Comparison of ENCODE assay signal across 8 mouse cellular contexts in the genomic region with DNA sequence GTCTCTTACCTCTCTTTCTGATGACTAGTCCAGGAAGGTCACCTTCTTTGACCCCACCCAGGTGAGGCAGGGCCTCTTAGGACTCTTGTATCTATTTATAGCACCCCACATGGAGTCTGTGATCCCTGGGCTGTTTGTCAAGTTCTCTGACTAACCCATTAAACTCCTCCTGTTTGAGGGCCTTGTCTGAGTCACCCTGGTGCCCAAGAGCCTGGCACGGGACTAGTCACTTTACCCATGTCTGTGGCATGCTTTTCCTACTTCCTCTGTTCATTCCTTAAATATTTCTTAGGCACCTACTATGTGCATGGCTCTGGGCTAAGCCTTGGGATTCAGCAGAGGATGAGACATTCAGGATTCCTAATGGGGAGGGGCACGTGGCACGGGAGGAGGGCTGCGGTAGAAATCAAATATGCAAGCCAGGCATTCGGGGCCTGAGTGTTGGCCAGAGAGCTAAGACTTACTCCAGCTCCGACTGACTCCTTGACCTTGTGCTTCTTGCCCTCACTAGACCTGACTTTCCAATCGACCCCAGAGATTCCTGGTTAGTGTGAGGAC. TPM values are rescaled to one million over a fixed set of nuclear protein-coding genes. Genes with fewer than 3 reads are reported as not detected.
A peak's percentile ranks its signal among the peaks of the same experiment; 100 is the strongest.
DNase-seq lines count a peak whose midpoint lies in the region; ATAC-seq and TF ChIP-seq lines count a peak whose summit lies in the region.

No protein-coding gene starts in this region.

- ATAC-seq in kidney, embryonic 15.5 days (replicated peaks; ENCODE audit: low FRiP score) = no peak
- no peak for ATAC-seq in heart, postnatal 0 days (ENCODE audit: insufficient read depth, low read depth)
- ATAC-seq in inflammation-experienced regulatory T-cells, adult 6 months = no peak

- no peak for DNase-seq in kidney, postnatal 25 days
- DNase-seq in adrenal gland, postnatal 25 days = peak; percentile 21
- peak; percentile 34 for DNase-seq in heart, postnatal 0 days (ENCODE audit: low spot score)
- peak; percentile 65 for DNase-seq in lung, postnatal 25 days (ENCODE audit: low spot score)
- DNase-seq in cerebellum, adult 9-11 months = no peak
- DNase-seq in left cerebral cortex, adult 8-10 months (ENCODE audit: low spot score in 2 of 2) = no peak

- peak overlapping the region; percentile 69 for H3K4me2 ChIP-seq in kidney, embryonic 15.5 days
- H3K4me2 ChIP-seq in heart, postnatal 0 days (ENCODE audit: low read depth, low read length) = peak overlapping the region; percentile 87

- H3K9ac ChIP-seq in kidney, embryonic 15.5 days = peak overlapping the region; percentile 93
- peak overlapping the region; percentile 27; the same call in 1 of the 2 replicates for H3K9ac ChIP-seq in heart, postnatal 0 days (replicated peaks; ENCODE audit: low read depth, low read length)

- H3K9me3 ChIP-seq in kidney, embryonic 15.5 days (replicated peaks) = no peaks in the 10 kb centered on the region
- H3K9me3 ChIP-seq in heart, postnatal 0 days (replicated peaks; ENCODE audit: control insufficient read depth, low read length) = no peaks in the 10 kb centered on the region

- WGBS in kidney, embryonic 15.5 days = 28% methylated on average over 7 of the region's 7 CpGs
- 7% methylated on average over 7 of the region's 7 CpGs for WGBS in heart, postnatal 0 days

- 0 out of 2 replicates have a peak overlapping the region, but pooled peaks have one; percentile 14 for H3K27ac ChIP-seq in kidney, embryonic 15.5 days
- H3K27ac ChIP-seq in heart, postnatal 0 days (ENCODE audit: low read depth) = peak overlapping the region; percentile 56

- H3K27me3 ChIP-seq in kidney, embryonic 15.5 days = no peaks in the 10 kb centered on the region
- H3K27me3 ChIP-seq in heart, postnatal 0 days (ENCODE audit: control insufficient read depth, insufficient read depth, low read length) = no peaks in the 10 kb centered on the region

- peaks cover 59% of the 10 kb centered on the region for H3K4me1 ChIP-seq in kidney, embryonic 15.5 days
- peaks cover 30% of the 10 kb centered on the region for H3K4me1 ChIP-seq in heart, postnatal 0 days (ENCODE audit: control insufficient read depth, insufficient read depth)

- TF ChIP-seq CTCF in heart, postnatal 0 days (IDR thresholded peaks at IDR 0.05; ENCODE audit: low read depth) = no peak

- no peaks in the 10 kb centered on the region; the same call in 1 of the 2 replicates for H3K36me3 ChIP-seq in kidney, embryonic 15.5 days
- no peaks in the 10 kb centered on the region for H3K36me3 ChIP-seq in heart, postnatal 0 days (replicated peaks; ENCODE audit: control insufficient read depth, insufficient read depth, low read length)

- H3K4me3 ChIP-seq in kidney, embryonic 15.5 days (replicated peaks) = peak overlapping the region; percentile 95
- peak overlapping the region; percentile 80 for H3K4me3 ChIP-seq in heart, postnatal 0 days (ENCODE audit: low read depth, low read length)

- TF ChIP-seq EP300 in heart, postnatal 0 days (IDR thresholded peaks at IDR 0.05; ENCODE audit: low read depth) = no peak

RNA-seq across cellular contexts. Expression of a gene that starts 1.0 kb away (rescaled TPM):
- 117 and 127 TPM in 2 replicates for polyA plus RNA-seq in kidney, embryonic 15.5 days (2015; fragmentation: Nextera tagmentation; extraction: Ambion mirVana)
- 128 and 161 TPM in 2 replicates for total RNA-seq in adrenal gland, postnatal 25 days (2021)
- total RNA-seq in heart, postnatal 0 days (2014; rRNA removed; ENCODE audit: low replicate concordance) = 32.6 and 35.7 TPM in 2 replicates
- polyA plus RNA-seq in heart, postnatal 0 days (2015; fragmentation: Nextera tagmentation; extraction: Ambion mirVana) = 48.3 and 48.6 TPM in 2 replicates
- polyA plus RNA-seq in inflammation-experienced regulatory T-cells, adult 6 months (2017; shearing (Covaris generic)) = 100 to 1,000 TPM in 1 of 3 experiments, 10 to 100 TPM in 2; 46.2 to 121 (median 54.2) TPM
- 10 to 100 TPM; 12.0 to 18.7 (median 16.3) TPM for total RNA-seq in left cerebral cortex, adult 8-10 months (2022)

RNA-seq across cellular contexts. Expression of a gene that starts 16.3 kb away (rescaled TPM):
- 21.8 and 24.2 TPM in 2 replicates for polyA plus RNA-seq in kidney, embryonic 15.5 days (2015; fragmentation: Nextera tagmentation; extraction: Ambion mirVana)
- 21.5 and 27.5 TPM in 2 replicates for total RNA-seq in adrenal gland, postnatal 25 days (2021)
- total RNA-seq in heart, postnatal 0 days (2014; rRNA removed; ENCODE audit: low replicate concordance) = 25.2 and 32.1 TPM in 2 replicates
- polyA plus RNA-seq in heart, postnatal 0 days (2015; fragmentation: Nextera tagmentation; extraction: Ambion mirVana) = 11.2 and 13.1 TPM in 2 replicates
- 1 to 10 TPM; 5.4 to 6.7 (median 6.4) TPM for polyA plus RNA-seq in inflammation-experienced regulatory T-cells, adult 6 months (2017; shearing (Covaris generic))
- 10 to 100 TPM in 3 of 4 experiments, 1 to 10 TPM in 1; 9.6 to 13.4 (median 11.9) TPM for total RNA-seq in left cerebral cortex, adult 8-10 months (2022)

RNA-seq across cellular contexts. Expression of a gene that starts 51.7 kb away (rescaled TPM):
- 65.4 and 67.7 TPM in 2 replicates for polyA plus RNA-seq in kidney, embryonic 15.5 days (2015; fragmentation: Nextera tagmentation; extraction: Ambion mirVana)
- 40.4 and 41.5 TPM in 2 replicates for total RNA-seq in adrenal gland, postnatal 25 days (2021)
- total RNA-seq in heart, postnatal 0 days (2014; rRNA removed; ENCODE audit: low replicate concordance) = 45.2 and 54.8 TPM in 2 replicates
- 56.2 and 58.6 TPM in 2 replicates for polyA plus RNA-seq in heart, postnatal 0 days (2015; fragmentation: Nextera tagmentation; extraction: Ambion mirVana)
- polyA plus RNA-seq in inflammation-experienced regulatory T-cells, adult 6 months (2017; shearing (Covaris generic)) = 10 to 100 TPM; 22.8 to 30.3 (median 28.2) TPM
- 10 to 100 TPM; 26.7 to 33.3 (median 30.3) TPM for total RNA-seq in left cerebral cortex, adult 8-10 months (2022)

Comparison
In these comparisons a context has a peak if more than half of its experiments do, and no peak if none do; other contexts are left out.
1. DNase-seq: peak in adrenal gland, postnatal 25 days (single experiment), heart, postnatal 0 days (single experiment) and lung, postnatal 25 days (single experiment); none in kidney, postnatal 25 days (0 of 2), cerebellum, adult 9-11 months (single experiment) and left cerebral cortex, adult 8-10 months (0 of 2).